Mouse (Mus musculus) thymus, postnatal 4 days (tissue): Measurements from ENCODE around the gene Olfr474.
"Not testable (repeated sequence)": the region's sequence is repeated elsewhere in the genome, so short reads cannot be mapped to it uniquely, and the experiment has no call there.

Experiments
- DNase-seq: peaks from one replicate; pipeline ENCODE4 v3.0.0; 2021

The Olfr474 gene

DNA sequence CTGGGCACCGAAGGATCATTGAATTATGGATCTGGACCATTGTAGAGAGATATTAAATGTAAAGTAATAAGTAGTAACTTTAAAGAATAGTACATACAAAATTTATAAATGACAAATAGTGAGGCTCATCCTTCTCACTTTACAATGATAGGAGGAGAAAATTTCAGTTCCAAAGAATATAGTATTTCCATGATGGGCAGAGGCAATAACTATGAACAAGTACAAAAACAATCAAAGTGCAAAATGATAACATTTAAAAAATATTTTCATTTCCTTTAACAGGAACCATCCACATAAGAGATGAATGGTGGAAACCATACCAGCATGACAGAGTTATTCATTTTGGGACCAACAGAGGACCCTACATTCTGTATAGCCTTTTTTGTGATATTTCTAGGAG is at the start of gene Olfr474:
TSS of gene Olfr474 (plus strand) at position 301 of the 400 bp plus-strand sequence.
- DNase-seq: no peak

DNA sequence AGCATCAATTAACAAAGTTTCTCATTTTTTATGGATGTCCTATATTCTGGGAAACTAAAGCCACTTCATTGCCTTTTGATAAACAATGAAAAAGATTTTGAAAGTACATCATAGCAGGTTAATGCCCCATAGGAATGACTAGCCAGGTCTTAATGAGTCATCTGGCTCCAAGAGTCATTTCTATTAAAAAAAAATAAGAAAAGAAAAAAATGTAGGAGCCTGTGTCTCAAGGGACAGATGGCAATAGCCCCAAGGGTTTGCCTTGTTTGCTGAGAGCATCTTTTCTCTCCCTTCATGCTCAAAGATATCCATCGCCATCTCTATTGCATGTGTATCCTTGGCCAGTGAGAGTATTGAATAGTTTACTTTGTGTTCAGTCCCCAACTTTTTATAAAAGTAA is 24.3 kb upstream of the Olfr474 start, which contains the start of gene Olfr473:
TSS of gene Olfr473 (plus strand) at position 301 of the 400 bp plus-strand sequence.
- DNase-seq: no peak

DNA sequence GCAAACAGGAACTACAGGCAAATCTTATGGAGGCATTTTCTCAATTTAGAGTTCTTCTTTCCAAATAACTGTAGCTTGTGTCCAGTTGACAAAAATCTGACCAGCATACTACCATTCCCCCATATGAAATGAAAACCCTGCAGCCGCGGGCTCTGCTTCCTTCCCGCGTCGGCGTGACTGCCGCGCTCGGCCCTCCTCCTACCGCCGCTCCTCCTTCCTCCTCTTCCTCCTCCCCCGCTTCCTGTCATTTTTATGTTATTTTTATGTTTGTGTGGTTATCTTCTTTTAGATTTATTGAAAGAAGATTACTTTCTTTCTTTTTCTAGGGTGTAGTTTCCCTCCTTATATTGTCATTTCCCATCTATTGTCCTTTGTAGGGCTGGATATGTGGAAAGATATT is 1.9 kb upstream of the Olfr474 start:
- DNase-seq: not testable (repeated sequence)

DNA sequence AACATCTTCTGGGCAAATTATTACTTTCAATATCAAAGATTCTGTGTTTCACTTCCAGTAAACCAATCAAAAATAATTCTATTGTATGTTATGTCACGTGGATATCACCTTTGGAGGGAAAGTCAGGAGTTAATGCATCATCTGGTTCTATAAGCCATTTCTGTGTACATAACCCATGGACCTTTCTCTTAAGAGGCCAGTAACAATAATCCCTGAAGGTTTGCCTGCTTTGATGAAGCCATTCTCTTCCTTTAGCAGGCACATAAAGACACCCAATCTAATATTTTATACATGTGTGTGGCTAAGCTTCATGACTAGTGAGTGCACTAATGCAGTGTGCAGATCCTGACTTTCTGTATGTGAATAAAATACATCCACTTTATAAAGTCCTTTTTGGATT is 10.1 kb downstream of the Olfr474 start, which contains the start of gene Olfr476:
TSS of gene Olfr476 (plus strand) at position 301 of the 400 bp plus-strand sequence.
- no peak for DNase-seq

DNA sequence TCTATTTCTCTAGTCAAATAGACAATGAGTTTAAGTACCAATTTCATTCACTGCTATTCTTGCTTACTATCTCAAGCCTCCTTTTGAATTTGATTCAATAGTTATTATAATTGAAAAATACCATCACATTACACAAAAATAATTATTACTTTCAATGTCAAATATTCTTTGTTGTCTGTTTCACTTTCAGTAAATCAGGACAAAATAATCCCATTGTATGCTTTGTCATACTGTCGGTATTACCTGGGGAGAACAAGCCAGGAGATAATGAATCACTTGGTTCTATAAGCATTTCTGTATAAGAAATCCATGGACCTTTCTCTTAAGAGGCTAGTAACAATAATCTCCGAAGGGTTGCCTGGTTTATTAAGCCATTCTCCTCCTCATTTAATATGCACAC is 31.9 kb downstream of the Olfr474 start, which contains the start of gene Olfr477:
TSS of gene Olfr477 (plus strand) at position 301 of the 400 bp plus-strand sequence.
- no peak for DNase-seq
